Mouse (Mus musculus) heart, adult 11 months (tissue): ENCODE results near the gene Gabrr3.
A peak's percentile ranks its signal among the peaks of the same experiment; 100 is the strongest.

Source experiments
- DNase-seq: peaks from one replicate; pipeline ENCODE4 v3.0.0; 2022

Gabrr3 gene

GRCm38 (mm10) chr16:59407032-59407431, at the start of gene Gabrr3:
TSS of gene Gabrr3 (plus strand) at chr16:59407332.
- peak; percentile 70 for DNase-seq

GRCm38 (mm10) chr16:59363893-59364292, 43.2 kb upstream of the Gabrr3 start, which contains the start of gene Olfr209:
TSS of gene Olfr209 (minus strand) at chr16:59363993.
- DNase-seq, result no peak

GRCm38 (mm10) chr16:59393300-59393699, 13.8 kb upstream of the Gabrr3 start:
- DNase-seq, result no peak

DNA sequence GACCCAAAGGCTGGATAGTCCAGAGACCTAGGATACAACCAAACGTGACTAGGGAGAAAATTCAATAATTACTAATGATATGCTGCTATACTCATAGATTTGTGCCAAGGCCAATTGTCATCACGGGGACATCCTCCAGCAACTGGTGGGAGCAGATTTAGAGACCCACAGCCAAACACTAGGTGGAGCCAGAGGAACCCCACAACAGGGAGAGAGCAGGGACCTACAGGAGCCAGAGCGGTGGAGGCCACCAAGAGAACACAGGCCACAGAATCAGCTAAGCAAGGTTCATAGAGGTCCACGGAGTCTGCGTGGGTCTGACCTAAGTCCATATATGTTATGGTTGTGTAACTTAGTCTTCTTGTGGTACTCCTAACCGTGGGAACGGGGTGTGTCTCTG, 6.0 kb upstream of the Gabrr3 start:
- peak; percentile 82 for DNase-seq

GRCm38 (mm10) chr16:59401985-59402384, 5.1 kb upstream of the Gabrr3 start:
- peak; percentile 76 for DNase-seq

GRCm38 (mm10) chr16:59403684-59404083, 3.4 kb upstream of the Gabrr3 start:
- no peak for DNase-seq

GRCm38 (mm10) chr16:59404798-59405197, 2.3 kb upstream of the Gabrr3 start:
- peak; percentile 77 for DNase-seq

DNA sequence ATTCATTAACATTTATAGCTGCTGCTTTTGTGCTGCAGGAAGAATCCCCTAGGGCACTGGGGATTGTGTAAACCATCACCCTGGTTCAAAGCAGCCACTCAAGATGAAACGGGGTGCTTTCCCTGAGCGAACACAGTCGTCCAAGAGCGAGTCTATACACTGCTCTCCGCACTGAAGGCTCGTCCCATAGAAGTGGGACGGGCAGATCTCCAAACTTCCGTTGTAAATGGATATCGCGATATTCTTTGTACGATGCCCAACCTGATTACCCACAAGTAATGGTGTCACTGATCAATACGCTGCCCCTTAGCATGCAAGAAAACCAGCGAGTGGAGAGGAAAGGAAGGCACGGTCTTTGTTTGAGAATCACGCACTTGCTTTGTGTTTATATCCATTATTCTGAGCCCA, 2.2 kb downstream of the Gabrr3 start:
- DNase-seq, result no peak

DNA sequence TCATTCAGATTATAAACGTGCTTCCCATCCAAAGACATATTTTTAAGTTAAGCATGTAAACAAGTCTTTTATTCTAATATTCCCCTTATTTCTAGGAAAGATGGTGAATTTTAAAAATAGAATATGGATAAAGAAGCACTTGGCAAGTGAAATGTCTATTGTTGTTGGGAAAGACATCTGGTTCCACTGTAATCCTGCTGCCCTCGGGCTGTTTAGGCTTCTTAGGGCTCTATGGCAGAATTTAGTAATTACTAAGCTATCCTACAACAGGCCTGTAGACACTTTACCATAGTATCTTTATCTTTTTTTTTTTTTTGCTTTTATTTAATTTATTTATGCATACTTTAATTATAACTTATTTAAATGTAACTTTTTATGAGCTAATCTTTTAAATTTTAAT, 2.7 kb downstream of the Gabrr3 start:
- no peak for DNase-seq

DNA sequence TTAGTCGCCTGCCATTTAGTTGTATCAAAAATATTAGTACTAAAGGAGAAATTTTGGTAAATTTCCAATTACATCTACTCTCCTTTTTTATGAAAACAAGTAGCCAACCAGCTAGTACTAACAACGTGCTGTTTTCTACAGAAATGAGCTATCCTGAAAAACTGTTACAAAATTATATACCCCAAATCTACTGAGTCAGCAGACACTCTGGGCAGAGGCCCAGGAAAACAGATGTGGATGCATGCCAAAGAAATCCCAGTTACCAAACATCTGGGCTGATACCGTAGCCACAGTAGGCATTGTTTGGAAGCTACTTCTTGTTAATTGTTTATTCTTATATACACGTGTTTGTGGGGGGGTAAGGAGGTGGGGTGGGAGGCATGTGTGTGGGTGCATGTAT, 6.3 kb downstream of the Gabrr3 start:
- DNase-seq, result no peak

DNA sequence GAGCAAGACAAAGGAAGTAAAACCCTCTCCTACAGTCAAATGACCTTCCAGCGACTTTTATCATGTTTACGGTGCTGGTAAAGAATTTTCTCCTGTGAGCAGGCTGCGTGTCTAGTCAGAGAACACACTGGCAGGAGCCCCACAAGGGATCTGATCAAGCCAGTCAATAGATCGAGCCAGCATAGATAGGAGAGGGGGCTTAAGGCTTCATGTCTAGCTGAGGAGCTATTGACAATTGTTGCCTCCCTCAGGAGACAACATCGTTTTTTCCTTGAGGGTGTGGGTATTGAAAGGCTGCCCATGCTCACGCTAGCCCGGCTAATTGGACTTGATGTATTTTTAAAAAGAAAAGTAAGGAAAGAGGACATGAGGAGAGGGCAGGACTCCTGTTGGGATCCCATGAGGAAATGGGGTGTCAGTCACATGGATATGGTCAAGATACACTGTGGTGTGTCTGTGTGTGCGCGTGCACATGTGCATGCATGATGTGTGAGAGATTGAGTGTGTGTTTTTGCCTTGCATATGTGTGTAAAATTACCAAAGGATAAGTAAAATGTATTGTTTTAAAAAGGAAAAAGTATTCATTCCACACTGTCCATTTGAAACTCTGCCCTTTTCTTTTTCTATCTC, 13.2 kb downstream of the Gabrr3 start:
- DNase-seq, result no peak

DNA sequence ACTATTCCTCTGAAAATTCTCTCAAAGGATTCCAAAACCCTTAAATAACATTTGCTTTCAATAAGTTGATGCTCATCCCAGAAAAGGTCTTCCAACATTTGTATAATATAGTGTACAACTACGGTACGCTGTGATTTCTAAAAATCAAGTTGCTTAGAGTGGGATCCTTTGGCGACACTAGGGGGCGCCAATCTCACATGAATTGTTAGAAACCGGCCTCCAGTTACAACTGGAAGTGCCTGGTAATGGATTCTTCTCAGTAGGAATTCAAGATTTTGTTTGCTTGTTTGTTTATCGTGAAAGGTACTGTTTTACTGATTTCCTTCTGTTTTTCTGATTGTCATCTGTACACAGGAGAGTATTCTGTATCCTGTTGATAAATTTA, 13.7 kb downstream of the Gabrr3 start:
- no peak for DNase-seq

- DNase-seq, result no peak
Observed at GRCm38 (mm10) chr16:59421571-59422345, 14.6 kb downstream of the Gabrr3 start.

DNA sequence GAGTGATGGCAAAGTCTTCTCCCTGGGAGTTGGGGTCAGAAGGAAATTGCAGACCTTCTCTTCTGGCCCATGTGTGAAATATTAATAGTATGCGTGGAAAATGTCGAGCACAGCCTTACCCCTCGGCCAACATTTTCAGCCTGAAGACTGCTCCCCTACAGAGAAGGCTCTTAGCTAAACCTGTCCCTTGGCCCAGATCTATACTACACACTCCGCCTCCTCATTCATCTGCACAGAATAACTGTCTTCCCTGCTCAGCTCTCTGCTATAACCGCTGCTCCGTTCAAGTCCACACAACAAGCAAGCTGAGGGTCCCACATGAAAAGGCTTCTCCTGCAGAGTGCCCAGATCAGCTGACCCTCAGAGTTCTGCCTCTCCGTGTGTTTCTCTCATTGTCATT, 20.8 kb downstream of the Gabrr3 start:
- DNase-seq, result no peak

DNA sequence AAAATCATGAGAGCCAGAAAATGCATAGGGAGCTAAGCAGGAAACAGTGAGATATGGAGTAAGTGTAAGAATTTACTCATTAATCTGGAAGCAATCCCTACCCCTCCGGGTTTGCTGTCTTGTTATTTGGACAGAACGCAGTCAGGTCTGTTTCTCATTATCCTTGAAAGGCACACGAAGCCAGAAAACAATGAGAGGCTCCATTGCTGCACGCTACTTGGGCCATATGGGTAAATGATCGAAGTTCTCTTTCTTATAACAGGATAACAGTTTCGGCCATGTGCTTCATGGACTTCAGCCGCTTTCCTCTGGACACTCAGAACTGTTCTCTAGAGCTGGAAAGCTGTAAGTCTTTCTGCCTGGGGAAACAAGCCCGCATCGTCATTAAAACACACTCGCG, 26.0 kb downstream of the Gabrr3 start:
- DNase-seq, result no peak

GRCm38 (mm10) chr16:59444880-59445559, 37.9 kb downstream of the Gabrr3 start:
- DNase-seq, result no peak

DNA sequence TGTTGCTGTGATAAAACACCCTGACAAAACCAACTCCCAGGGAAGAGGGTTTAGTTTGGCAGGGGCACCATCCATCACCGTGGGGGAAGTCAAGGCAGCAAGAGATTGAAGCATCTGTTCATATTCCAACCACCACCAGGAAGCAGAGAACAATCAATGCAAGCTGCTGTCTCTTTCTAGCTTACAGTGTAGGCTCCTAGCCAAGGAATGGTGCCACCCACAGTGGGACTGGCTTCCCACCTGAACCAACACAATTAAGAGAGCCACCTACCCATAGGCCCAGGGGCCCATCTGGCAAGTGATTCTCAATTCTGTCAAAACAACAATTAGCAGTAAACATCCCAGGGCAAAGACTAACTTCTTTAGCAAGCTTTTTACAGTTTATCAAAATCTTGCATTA, 41.0 kb downstream of the Gabrr3 start:
- peak; percentile 41 for DNase-seq

- DNase-seq, result peak; percentile 6
Observed at GRCm38 (mm10) chr16:59449092-59449491, 42.0 kb downstream of the Gabrr3 start.

GRCm38 (mm10) chr16:59451813-59452212, 44.7 kb downstream of the Gabrr3 start:
- peak; percentile 29 for DNase-seq

DNA sequence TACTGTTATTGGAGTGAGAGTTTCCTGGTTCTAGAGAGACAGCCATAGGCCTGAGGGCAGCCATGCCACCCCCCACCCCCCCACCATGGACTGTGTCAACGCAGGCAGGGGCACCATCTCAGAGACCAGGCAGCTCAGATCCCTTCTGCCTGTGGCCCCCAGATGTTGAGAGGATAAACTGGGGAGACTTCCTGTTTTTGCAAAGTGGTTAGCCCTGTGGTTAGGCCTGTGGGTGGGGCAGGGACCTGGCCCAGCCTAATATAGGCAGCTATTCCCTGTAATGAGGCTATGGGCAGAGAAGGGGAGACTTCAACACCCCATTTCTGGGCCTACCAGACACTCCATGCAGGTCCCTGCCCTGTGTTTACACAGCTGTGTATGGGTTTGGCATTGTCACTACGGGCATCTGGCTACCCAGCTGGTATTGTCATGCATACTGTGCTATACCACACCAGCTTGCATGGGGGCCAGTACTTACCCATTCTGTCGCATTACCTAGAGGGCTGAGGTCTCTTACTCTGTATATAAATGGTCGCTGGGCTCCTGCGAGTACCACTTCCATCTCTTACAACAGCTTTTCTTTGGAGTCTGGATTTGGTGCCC, 52.2 kb downstream of the Gabrr3 start:
- DNase-seq, result peak; percentile 92

DNA sequence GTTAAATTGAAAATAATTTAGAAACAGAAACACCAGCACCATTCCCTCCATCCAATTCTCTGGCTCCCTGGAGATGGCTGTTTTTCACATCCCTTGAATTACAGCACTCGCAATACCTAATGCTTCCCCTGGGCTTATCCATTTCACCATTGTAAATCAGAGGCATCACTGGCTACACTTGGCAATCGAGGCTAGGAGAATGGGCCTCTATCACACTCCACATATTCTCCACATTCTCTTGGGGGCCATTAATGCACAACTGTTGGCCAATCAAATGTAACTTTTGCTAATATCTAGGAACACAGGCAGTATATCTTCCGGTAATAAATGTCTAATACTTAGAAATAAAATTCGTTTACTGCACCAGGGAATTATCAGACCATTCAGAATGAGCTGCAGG, 56.4 kb downstream of the Gabrr3 start:
- peak; percentile 33 for DNase-seq

GRCm38 (mm10) chr16:59463973-59464372, 56.8 kb downstream of the Gabrr3 start:
- DNase-seq, result no peak

GRCm38 (mm10) chr16:59469846-59470245, 62.7 kb downstream of the Gabrr3 start:
- DNase-seq, result peak; percentile 25
